Comparison of ENCODE assay signal across 10 mouse cellular contexts in genomic region chr7:115411456-115411855, GRCm38 (mm10).
A peak's percentile ranks its signal among the peaks of the same experiment; 100 is the strongest.
DNase-seq lines count a peak whose midpoint lies in the region; ATAC-seq and TF ChIP-seq lines count a peak whose summit lies in the region.
"Had no signal": no experiment of that assay in that cellular context is flagged by ENCODE, and none has a peak within 500 bp of the region (broad histone marks: within the 10 kb centered on the region; RNA-seq: fewer than 3 reads in every experiment).

No protein-coding gene starts in this region.

- TF ChIP-seq EP300 in lung, postnatal 0 days (IDR thresholded peaks at IDR 0.05): no peak

- WGBS in heart, embryonic 15.5 days: 44% methylated on average over 2 of the region's 2 CpGs
- whole genome bisulfite sequencing in lung, postnatal 0 days: 34% methylated on average over 2 of the region's 2 CpGs
- 55% methylated on average over 2 of the region's 2 CpGs for WGBS in lung, adult 2 months

- H3K27ac ChIP-seq in heart, embryonic 15.5 days: no peak overlapping the region
- no peak overlapping the region for H3K27ac ChIP-seq in lung, postnatal 0 days (ENCODE audit: low read length)
- H3K27ac ChIP-seq: liver, embryonic 13.5 days had no signal

- TF ChIP-seq CTCF in lung, postnatal 0 days (IDR thresholded peaks at IDR 0.05): no peak
- TF ChIP-seq CTCF in lung, adult 2 months (IDR thresholded peaks at IDR 0.05; ENCODE audit: insufficient read depth, low read length): no peak

- peak; percentile 68 for ATAC-seq in heart, embryonic 15.5 days (replicated peaks; ENCODE audit: insufficient number of reproducible peaks, insufficient read depth, low FRiP score, low read depth)
- peak; percentile 47 for ATAC-seq in lung, postnatal 0 days
- peak; percentile 34 to 58; a peak in 2 of 4 replicates for ATAC-seq in hematopoietic stem cell, adult 5-6 weeks (replicated peaks in 1 of 2; ENCODE audit: insufficient read depth in 1 of 2, low FRiP score in 2 of 2, low TSS enrichment in 1 of 2, low read depth in 1 of 2, poor library complexity in 2 of 2, severe bottlenecking in 2 of 2)

- H3K9ac ChIP-seq in heart, embryonic 15.5 days: no peak overlapping the region
- no peak overlapping the region for H3K9ac ChIP-seq in lung, postnatal 0 days (replicated peaks; ENCODE audit: low read depth)
- H3K9ac ChIP-seq: liver, embryonic 13.5 days had no signal

- H3K27me3 ChIP-seq in heart, embryonic 15.5 days: no peaks in the 10 kb centered on the region
- no peaks in the 10 kb centered on the region for H3K27me3 ChIP-seq in lung, postnatal 0 days (replicated peaks; ENCODE audit: insufficient read depth, low read length)
- H3K27me3 ChIP-seq: liver, embryonic 13.5 days had no signal

- no peak for DNase-seq in heart, postnatal 36 days
- peak; percentile 19 for DNase-seq in lung, postnatal 0 days (ENCODE audit: low spot score)
- DNase-seq in lung, adult 2 months: no peak
- DNase-seq in retina, embryonic 14.5 days (ENCODE audit: low spot score): peak; percentile 26
- no peak for DNase-seq in layer of hippocampus, adult 9-11 months
- DNase-seq in thymus, postnatal 25 days: no peak
- DNase-seq: adrenal gland, adult 2 months; liver, embryonic 13.5 days had no signal

- no peaks in the 10 kb centered on the region for H3K36me3 ChIP-seq in heart, embryonic 15.5 days
- H3K36me3 ChIP-seq in lung, postnatal 0 days (ENCODE audit: insufficient read depth, low read length): no peaks in the 10 kb centered on the region
- H3K36me3 ChIP-seq: liver, embryonic 13.5 days had no signal

- no peaks in the 10 kb centered on the region for H3K9me3 ChIP-seq in heart, embryonic 15.5 days (replicated peaks)
- no peaks in the 10 kb centered on the region for H3K9me3 ChIP-seq in lung, postnatal 0 days (ENCODE audit: low read length)
- H3K9me3 ChIP-seq: liver, embryonic 13.5 days had no signal

- intact Hi-C loops in heart, postnatal 36 days (cut with DNase I): no loop called here

- no peak for TF ChIP-seq POLR2A in lung, adult 2 months (IDR thresholded peaks at IDR 0.05; ENCODE audit: borderline replicate concordance, extremely low read depth, low read depth, low read length)

- no peak overlapping the region for H3K4me2 ChIP-seq in heart, embryonic 15.5 days
- H3K4me2 ChIP-seq in lung, postnatal 0 days (replicated peaks; ENCODE audit: low read depth, low read length): no peak overlapping the region
- H3K4me2 ChIP-seq: liver, embryonic 13.5 days had no signal

- H3K4me1 ChIP-seq in heart, embryonic 15.5 days (replicated peaks): peaks cover 22% of the 10 kb centered on the region
- H3K4me1 ChIP-seq in lung, postnatal 0 days (ENCODE audit: insufficient read depth, low read depth, low read length): no peaks in the 10 kb centered on the region
- H3K4me1 ChIP-seq in lung, adult 2 months (ENCODE audit: control insufficient read depth, insufficient read depth, low read length): no peaks in the 10 kb centered on the region
- H3K4me1 ChIP-seq: liver, embryonic 13.5 days had no signal

- no peak overlapping the region for H3K4me3 ChIP-seq in heart, embryonic 15.5 days
- no peak overlapping the region for H3K4me3 ChIP-seq in lung, postnatal 0 days (ENCODE audit: low read depth, low read length)
- no peak overlapping the region for H3K4me3 ChIP-seq in lung, adult 2 months (replicated peaks; ENCODE audit: extremely low read depth, low read depth, low read length)
- H3K4me3 ChIP-seq: liver, embryonic 13.5 days had no signal

Comparison
In these comparisons a context has a peak if more than half of its experiments do, and no peak if none do; other contexts are left out.
1. DNase-seq: peak in lung, postnatal 0 days (single experiment) and retina, embryonic 14.5 days (single experiment); none in heart, postnatal 36 days (0 of 2), lung, adult 2 months (single experiment), layer of hippocampus, adult 9-11 months (single experiment) and thymus, postnatal 25 days (single experiment).
2. Peak in every context shown above with its lines, with median percentiles within 50 percentile points of each other: ATAC-seq.